Mouse (Mus musculus) megakaryocyte-erythroid progenitor cell, adult 5-6 weeks (primary cell): ENCODE data around the gene Nap1l3. TPM values are rescaled to one million over a fixed set of nuclear protein-coding genes. Genes with fewer than 3 reads are reported as not detected.
A peak's percentile ranks its signal among the peaks of the same experiment; 100 is the strongest.

Source experiments
- ATAC-seq: replicated peaks from 2 replicates; pipeline ENCODE4 v1.8.0; 2016; ENCODE audit warnings: mild to moderate bottlenecking, inconsistent platforms; ENCODE audit not compliant: severe bottlenecking, poor library complexity, low FRiP score, low TSS enrichment
- total RNA-seq, 2 experiments: library from RNA; stranded (forward) in 1 of 2; stranded (reverse) in 1 of 2; fragments of 200-1000, 215-1000 nt in 1 of 2; fragments of >200 nt in 1 of 2; fragmentation: Nextera tagmentation in 1 of 2; gene quantifications; 2 replicates each; pipeline ENCODE4 v1.2.3; 2014 to 2017

The Nap1l3 gene
- 0.76 and 1.1 TPM in 2 replicates for total RNA-seq (2014; fragmentation: Nextera tagmentation)
- 1.9 and 4.0 TPM in 2 replicates for total RNA-seq (2017)

GRCm38 (mm10) chrX:122396781-122397581 lies at the start of gene Nap1l3:
Nap1l3 (minus strand) TSS chrX:122397401.
- peak; percentile 99 for ATAC-seq

- peak; percentile 37 for ATAC-seq
These were observed 451 bp upstream of the Nap1l3 start for GRCm38 (mm10) chrX:122397652-122398051.
